Mouse (Mus musculus): ENCODE measurements around the gene Itgb8. TPM values are rescaled to one million over a fixed set of nuclear protein-coding genes. Genes with fewer than 3 reads are reported as not detected.

Itgb8 gene
- polyA plus RNA-seq, 1 experiment from 2014 or later, result 25.2 TPM

DNA sequence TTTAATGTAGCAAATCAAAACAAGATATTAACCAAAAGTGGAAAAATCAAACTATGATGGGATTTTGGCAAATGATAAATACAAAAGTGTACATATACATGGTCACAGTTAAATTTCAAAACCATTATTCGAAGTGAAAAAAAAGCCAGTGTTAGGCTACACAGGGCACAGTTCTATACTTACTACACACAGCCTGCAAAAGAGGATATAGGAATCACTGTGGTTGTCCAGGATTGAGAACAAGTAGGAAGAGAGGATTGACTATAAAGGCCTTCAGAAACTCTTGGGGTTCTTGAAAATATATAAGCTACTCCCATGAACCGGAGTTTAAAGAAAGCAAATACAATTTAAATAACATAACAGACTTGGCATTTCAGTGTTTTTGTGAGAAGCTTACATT is 87.6 kb downstream of the Itgb8 start:
- no peak overlapping the region for H3K4me2 ChIP-seq (ENCODE audit: low read depth, low read length, severe bottlenecking)
- no peaks in the 10 kb centered on the region for H3K4me1 ChIP-seq (replicated peaks; ENCODE audit: control insufficient read depth, insufficient read depth, low read length)
- DNase-seq (ENCODE audit: low spot score), result no peak
- 92% methylated on average over 2 of the region's 2 CpGs for WGBS
- H3K9me3 ChIP-seq (ENCODE audit: control insufficient read depth, low read length), result no peaks in the 10 kb centered on the region
- H3K4me3 ChIP-seq (ENCODE audit: low read depth, low read length), result no peak overlapping the region
- H3K9ac ChIP-seq (ENCODE audit: low read length), result no peak overlapping the region
- H3K27me3 ChIP-seq (ENCODE audit: control insufficient read depth, insufficient read depth, low read length), result no peaks in the 10 kb centered on the region
- no peak overlapping the region for H3K27ac ChIP-seq (ENCODE audit: low read depth, low read length)
- ATAC-seq (replicated peaks; ENCODE audit: low FRiP score), result no peak
- no peaks in the 10 kb centered on the region for H3K36me3 ChIP-seq (ENCODE audit: control insufficient read depth, insufficient read depth, low read length)

- Histone ChIP-seq H3K9me3 (ENCODE audit: control insufficient read depth, low read length) (no peaks in the 10 kb centered on the region), H3K27me3 (ENCODE audit: control insufficient read depth, insufficient read depth, low read length) (no peaks in the 10 kb centered on the region), H3K4me1 (replicated peaks; ENCODE audit: control insufficient read depth, insufficient read depth, low read length) (no peaks in the 10 kb centered on the region), H3K36me3 (ENCODE audit: control insufficient read depth, insufficient read depth, low read length) (no peaks in the 10 kb centered on the region), H3K4me2 (ENCODE audit: low read depth, low read length, severe bottlenecking) (no peak overlapping the region), H3K27ac (ENCODE audit: low read depth, low read length) (no peak overlapping the region), H3K9ac (ENCODE audit: low read length) (no peak overlapping the region), H3K4me3 (ENCODE audit: low read depth, low read length) (no peak overlapping the region)
- DNase-seq (ENCODE audit: low spot score) (no peak), ATAC-seq (replicated peaks; ENCODE audit: low FRiP score) (no peak)
- 92% methylated on average over 3 of the region's 3 CpGs for WGBS
These were observed 90.8 kb downstream of the Itgb8 start for GRCm38 (mm10) chr12:119147753-119148152.

DNA sequence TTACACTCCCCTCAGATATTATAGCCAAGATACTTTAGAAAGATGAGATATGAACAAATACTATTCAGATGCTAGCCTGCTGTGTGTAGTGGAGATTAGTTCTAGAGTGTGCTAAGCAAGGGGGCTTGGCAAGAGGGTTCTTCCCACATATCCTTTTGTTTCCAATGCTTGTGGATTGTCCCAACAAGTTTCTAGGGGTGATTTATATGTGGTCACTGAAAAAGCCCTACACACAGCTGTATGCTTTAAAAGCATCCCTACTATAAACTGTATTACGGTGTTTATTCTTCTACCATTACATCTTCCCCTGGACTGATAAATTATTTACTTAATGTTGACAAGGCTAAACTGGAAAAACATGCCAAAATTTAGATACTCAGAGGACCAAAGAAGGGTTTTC is 92.6 kb downstream of the Itgb8 start:
- no peak for ATAC-seq (replicated peaks; ENCODE audit: low FRiP score)
- Histone ChIP-seq H3K4me1 (replicated peaks; ENCODE audit: control insufficient read depth, insufficient read depth, low read length) (no peaks in the 10 kb centered on the region), H3K27ac (ENCODE audit: low read depth, low read length) (no peak overlapping the region), H3K4me2 (ENCODE audit: low read depth, low read length, severe bottlenecking) (no peak overlapping the region), H3K9me3 (ENCODE audit: control insufficient read depth, low read length) (no peaks in the 10 kb centered on the region), H3K27me3 (ENCODE audit: control insufficient read depth, insufficient read depth, low read length) (no peaks in the 10 kb centered on the region), H3K9ac (ENCODE audit: low read length) (no peak overlapping the region), H3K36me3 (ENCODE audit: control insufficient read depth, insufficient read depth, low read length) (no peaks in the 10 kb centered on the region), H3K4me3 (ENCODE audit: low read depth, low read length) (no peak overlapping the region)
- no peak for DNase-seq (ENCODE audit: low spot score)
- WGBS, result 91% methylated on average over 1 of the region's 1 CpGs

DNA sequence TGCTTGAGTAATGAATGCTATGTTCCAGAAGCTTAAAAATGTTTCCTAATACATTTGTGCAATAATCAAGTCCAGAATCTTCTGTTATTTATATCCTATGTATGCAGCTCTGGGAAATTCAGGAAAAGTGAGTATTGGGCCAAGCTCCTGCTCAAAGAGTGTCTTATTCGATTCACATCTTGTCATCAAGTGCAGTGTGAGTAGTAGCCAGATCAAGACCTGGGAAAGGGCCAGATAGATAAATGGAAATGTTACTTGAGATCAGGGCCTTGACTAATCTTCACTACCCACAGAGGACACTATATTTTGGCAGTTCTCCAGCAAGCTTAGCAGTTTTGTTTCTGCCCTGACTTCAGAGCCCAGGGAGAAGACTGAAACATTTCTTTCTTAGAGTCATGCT is 100.7 kb downstream of the Itgb8 start:
- no peak for ATAC-seq (replicated peaks; ENCODE audit: low FRiP score)
- no peak for DNase-seq (ENCODE audit: low spot score)
- Histone ChIP-seq H3K9me3 (ENCODE audit: control insufficient read depth, low read length) (no peaks in the 10 kb centered on the region), H3K27ac (ENCODE audit: low read depth, low read length) (no peak overlapping the region), H3K9ac (ENCODE audit: low read length) (no peak overlapping the region), H3K4me2 (ENCODE audit: low read depth, low read length, severe bottlenecking) (no peak overlapping the region), H3K4me1 (replicated peaks; ENCODE audit: control insufficient read depth, insufficient read depth, low read length) (no peaks in the 10 kb centered on the region), H3K4me3 (ENCODE audit: low read depth, low read length) (no peak overlapping the region), H3K36me3 (ENCODE audit: control insufficient read depth, insufficient read depth, low read length) (no peaks in the 10 kb centered on the region), H3K27me3 (ENCODE audit: control insufficient read depth, insufficient read depth, low read length) (no peaks in the 10 kb centered on the region)
- 86% methylated on average over 1 of the region's 1 CpGs for WGBS

- WGBS, result 81% methylated on average over 6 of the region's 6 CpGs
- Histone ChIP-seq H3K9me3 (ENCODE audit: control insufficient read depth, low read length) (no peaks in the 10 kb centered on the region), H3K27me3 (ENCODE audit: control insufficient read depth, insufficient read depth, low read length) (no peaks in the 10 kb centered on the region), H3K4me3 (ENCODE audit: low read depth, low read length) (no peak overlapping the region), H3K36me3 (ENCODE audit: control insufficient read depth, insufficient read depth, low read length) (no peaks in the 10 kb centered on the region), H3K27ac (ENCODE audit: low read depth, low read length) (no peak overlapping the region), H3K4me1 (replicated peaks; ENCODE audit: control insufficient read depth, insufficient read depth, low read length) (no peaks in the 10 kb centered on the region), H3K4me2 (ENCODE audit: low read depth, low read length, severe bottlenecking) (no peak overlapping the region), H3K9ac (ENCODE audit: low read length) (no peak overlapping the region)
- ATAC-seq (replicated peaks; ENCODE audit: low FRiP score), result no peak
- DNase-seq (ENCODE audit: low spot score), result no peak
These were observed 125.0 kb downstream of the Itgb8 start for GRCm38 (mm10) chr12:119113522-119114135.

DNA sequence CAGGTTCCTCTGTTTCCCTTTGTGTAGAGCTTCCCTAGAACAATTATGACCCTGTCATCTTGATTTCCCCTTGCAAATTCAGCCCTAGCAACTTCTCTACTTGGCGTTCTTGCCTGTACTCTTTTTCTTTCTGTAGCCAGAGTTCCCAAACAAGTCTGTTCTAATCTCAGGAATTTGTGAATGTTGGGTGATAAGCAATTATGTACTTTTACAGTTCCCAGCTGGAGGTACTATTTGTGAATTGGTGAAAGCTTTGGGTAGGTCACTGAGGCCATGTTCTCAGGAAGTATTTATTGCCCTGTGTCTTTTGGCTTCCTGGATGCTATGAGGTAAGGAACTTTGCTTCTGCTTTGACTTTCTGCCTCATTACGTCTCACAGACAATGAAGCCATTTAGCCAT is 128.5 kb downstream of the Itgb8 start:
- WGBS, result 62% methylated on average over 2 of the region's 2 CpGs
- no peak for ATAC-seq (replicated peaks; ENCODE audit: low FRiP score)

More for the DNA sequence above, 128.5 kb downstream of the Itgb8 start:
- Histone ChIP-seq H3K27ac (ENCODE audit: low read depth, low read length) (no peak overlapping the region), H3K4me2 (ENCODE audit: low read depth, low read length, severe bottlenecking) (no peak overlapping the region), H3K27me3 (ENCODE audit: control insufficient read depth, insufficient read depth, low read length) (no peaks in the 10 kb centered on the region), H3K4me3 (ENCODE audit: low read depth, low read length) (no peak overlapping the region), H3K9ac (ENCODE audit: low read length) (no peak overlapping the region), H3K9me3 (ENCODE audit: control insufficient read depth, low read length) (no peaks in the 10 kb centered on the region), H3K36me3 (ENCODE audit: control insufficient read depth, insufficient read depth, low read length) (no peaks in the 10 kb centered on the region), H3K4me1 (replicated peaks; ENCODE audit: control insufficient read depth, insufficient read depth, low read length) (no peaks in the 10 kb centered on the region)
- DNase-seq (ENCODE audit: low spot score), result no peak

Other genes with a start within 250 kb of the Itgb8 start
- 0.07 and 0.08 TPM in 2 replicates for gene Macc1, start 75.5 kb upstream of the Itgb8 start, polyA plus RNA-seq (2014; fragmentation: Nextera tagmentation; extraction: Ambion mirVana)

All from forebrain, embryonic 11.5 days (tissue).